Mouse (Mus musculus): ENCODE results near the gene Fstl1. TPM values are rescaled to one million over a fixed set of nuclear protein-coding genes. Genes with fewer than 3 reads are reported as not detected.

Gene Fstl1
- total RNA-seq, 2 experiments from 2014 or later = 710 to 767 TPM

DNA sequence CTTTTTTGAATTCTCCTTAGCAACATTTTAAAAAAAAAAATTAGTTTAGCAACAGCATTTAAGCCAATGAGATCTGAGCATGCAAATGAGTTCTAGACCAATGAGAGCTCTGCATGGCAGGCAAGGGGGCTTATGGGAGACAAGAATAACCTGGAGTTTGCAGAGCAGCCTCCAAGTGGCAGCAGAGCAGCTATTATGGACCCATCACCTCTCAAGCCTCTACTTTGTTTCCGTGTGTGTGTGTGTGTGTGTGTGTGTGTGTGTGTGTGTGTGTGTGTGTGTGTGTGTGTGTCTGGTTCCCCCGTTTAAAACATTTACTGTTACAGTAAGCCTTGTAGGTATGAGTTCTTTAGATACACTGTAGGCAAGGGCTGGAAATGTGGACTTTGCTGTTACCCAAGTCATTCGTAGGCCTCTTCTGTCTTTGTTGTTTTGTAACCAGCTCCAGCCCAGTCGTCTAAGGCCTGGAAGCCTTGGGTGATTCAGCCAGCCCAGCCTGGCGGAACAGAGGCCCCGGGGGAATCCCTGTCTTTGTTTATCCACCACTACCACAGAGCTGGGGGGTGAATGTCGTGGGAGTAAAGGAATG, 37.8 kb downstream of the Fstl1 start:
- peak in 1 of 2 experiments; percentile 64 for DNase-seq (ENCODE audit: low spot score in 2 of 2)

DNA sequence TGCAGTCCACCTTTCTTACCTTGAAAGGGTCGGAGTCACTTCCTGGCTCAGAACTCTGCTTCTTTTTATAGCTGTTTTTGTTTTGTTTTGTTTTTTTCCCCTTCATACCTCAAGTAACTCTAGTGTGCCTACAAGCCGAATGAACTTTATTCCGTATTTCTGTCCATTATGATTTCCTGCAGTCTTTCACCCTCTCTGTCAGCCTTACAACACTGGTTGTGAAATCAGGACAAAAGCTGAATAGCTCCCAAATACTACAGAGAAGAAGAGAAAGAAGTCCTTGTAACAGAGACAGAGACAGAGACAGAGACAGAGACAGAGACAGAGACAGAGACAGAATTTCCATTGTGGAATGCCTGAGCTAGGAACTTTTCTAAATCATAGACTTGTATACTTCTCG, 41.3 kb downstream of the Fstl1 start:
- DNase-seq (ENCODE audit: low spot score in 2 of 2) = no peak

DNA sequence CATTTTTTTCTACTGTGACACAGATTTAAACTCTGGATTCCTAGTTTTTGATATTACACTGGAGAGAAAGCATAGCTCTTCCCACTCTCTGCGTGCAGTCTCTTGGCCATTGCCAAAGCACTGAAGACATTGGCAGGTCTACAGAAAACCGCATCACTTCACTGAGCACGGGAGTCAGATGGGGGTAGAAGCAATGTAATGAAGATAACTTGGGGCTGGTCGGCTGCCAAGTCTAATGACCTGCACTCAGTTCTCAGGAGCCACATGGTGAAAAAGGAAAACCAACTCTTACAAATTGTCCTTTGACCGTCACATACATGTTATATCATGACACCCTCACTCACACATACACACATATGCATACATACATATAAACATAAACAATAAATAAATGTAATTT, 47.3 kb downstream of the Fstl1 start:
- no peak for DNase-seq (ENCODE audit: low spot score in 2 of 2)

DNA sequence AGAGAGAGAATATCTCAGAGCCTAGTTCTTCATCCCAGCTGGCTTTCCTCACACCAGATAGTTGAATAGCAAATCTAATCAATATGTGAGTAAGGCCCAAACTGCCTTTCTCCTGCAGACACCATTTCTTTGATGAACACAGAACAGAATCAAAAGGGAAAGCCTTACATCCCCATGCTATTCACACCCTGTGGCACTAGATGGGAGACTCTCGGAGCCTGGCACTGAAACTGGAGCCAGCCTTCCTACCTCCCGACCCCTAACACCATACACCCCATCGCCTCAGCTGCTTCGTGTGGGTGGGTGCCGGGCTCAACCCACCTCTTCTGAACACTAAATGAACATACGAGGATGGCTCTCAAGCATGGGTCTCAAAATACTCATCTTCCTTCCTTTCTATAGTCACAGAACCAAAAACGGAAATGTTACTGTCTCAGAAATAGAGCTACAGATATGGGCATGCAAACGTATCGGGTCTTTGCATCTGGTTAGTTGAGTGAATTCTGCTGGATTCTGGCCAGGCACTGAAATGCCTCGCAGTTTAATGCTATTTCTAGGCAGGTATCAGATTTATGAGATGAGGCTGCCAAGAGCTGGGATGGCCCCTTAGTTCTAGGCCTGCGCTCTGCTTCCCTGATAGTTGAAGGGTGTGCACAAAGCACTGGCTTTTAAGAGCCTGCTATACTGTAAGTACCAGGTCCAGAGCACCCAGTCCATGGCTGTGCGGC, 48.3 kb downstream of the Fstl1 start:
- no peak for DNase-seq (ENCODE audit: low spot score in 2 of 2)

DNA sequence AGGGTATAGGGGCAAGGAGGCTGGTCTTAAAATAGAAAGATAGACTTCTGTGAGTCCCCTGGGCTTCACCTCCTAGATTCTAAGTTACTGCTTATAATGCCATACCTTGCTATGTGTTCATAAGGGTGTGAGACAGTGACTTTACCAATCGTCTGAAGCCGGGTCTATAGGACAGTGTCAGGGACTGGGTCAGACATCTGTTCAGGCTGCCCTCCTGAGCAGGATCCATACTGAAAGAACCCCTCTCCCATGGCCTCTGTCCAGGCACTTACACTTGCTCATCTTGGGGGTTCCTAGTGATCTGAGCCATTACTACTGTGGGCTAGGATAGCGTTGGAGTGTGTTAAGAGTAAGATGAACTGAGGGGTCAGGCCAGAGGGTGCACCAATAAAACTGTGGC, 49.6 kb downstream of the Fstl1 start:
- no peak for DNase-seq (ENCODE audit: low spot score in 2 of 2)

DNA sequence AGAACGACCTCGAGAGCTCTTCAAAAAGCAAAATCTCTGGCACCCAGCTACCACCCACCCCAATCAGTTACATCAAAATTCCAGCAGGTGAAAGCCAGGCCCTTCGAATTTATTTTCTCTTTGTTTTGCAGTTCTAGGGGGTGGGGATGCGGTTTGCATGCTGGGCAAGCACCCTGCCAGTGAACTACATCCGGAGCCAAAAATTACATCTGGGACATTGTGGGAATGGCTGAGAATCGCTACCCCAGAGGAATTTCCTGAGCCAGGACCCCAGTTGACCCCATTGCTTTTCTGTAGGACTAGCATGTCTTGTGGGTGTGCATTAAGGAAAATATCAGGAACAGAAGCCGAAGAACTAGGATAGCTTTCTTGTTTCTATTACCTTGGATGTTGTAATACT, 54.4 kb downstream of the Fstl1 start:
- DNase-seq (ENCODE audit: low spot score in 2 of 2) = no peak

DNA sequence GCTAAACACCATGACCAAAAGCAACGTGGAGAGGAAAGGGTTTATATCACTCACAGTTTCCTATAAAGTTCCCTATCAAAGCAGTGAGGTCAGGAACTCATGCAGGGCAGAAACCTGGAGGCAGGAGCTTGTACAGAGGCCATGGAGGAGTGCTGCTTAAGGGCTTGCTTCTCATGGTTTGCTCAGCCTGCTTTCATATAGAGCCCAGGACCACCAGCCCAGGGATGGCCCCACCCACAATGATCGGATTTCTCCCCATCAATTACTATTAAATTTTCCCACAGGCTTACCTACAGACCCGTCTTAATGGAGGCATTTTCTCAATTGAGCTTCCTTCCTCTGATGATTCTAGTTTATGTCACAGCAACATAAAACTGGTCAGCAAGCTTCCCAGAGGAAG, 60.9 kb downstream of the Fstl1 start:
- DNase-seq (ENCODE audit: low spot score in 2 of 2) = no peak

DNA sequence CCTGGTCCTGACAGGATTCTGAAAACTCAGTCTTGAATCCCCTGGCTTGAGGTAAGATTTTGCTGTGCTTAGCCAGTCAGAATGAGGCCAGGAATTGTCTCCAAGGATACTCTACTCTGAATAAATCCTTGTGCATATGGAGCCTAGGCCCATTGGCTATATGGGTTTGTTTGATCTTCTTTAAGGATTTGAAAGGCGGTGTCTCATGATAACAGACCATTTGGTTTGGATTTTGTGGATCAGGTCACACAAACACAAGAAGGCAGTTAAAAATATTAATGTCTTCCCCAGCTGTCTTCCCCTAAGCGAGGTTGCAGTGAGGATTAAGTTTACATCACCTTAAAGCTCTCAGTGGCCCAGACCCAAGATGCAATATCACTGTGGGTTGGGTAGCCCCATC, 65.8 kb downstream of the Fstl1 start:
- no peak for DNase-seq (ENCODE audit: low spot score in 2 of 2)

DNA sequence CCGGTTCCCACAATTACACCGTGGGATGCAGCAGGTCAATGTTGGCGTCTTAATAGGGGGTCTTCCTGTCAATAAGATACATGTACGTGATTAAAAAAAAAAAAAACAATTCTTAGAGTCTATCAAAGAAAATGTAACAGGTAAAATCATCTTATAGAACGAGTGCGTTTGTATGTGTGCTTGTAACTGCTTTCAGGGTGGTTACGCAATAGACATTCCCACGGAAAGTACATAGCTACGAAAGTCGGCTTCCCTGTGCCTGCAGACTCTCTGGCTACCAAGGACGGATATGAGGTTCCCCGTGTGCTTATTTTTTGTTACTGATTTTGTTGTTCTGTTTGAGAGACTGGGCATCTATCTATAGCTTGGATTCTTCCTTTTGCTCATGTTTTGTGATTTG, 67.1 kb downstream of the Fstl1 start:
- DNase-seq (ENCODE audit: low spot score in 2 of 2) = no peak

DNA sequence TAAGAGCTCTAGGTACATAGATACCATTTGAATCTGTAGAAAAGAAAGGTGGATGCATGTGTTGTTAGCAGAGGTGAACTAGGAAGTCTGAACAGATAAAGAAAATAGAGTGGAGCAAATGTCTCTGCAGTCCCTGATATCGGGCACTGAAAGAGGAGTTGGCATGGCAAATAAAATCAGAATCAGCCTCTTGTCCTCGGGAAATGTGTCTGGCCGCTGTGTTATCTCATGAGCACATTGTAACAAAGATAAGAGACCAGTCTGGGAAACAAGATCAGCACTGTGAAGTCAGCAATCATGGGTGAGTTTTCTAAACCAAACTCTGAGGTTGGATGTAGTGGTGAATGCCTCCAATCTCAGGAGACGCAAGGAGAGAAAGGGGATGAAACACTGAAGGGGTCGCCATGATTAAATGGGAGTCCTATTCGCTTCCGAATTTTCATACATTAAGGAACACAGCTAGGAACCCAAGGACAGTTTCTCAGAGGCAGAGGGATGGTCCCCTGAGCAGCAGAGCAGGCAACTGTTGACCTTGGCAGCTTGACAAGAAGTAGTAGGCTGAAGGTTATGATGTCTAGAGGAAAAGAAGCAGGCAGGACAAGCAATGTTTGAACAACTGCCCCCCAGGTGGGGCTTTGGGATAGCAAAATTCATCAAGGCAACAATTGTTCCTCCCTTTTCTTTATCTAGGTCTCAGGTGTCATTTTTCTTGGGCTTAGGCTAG, 68.7 kb downstream of the Fstl1 start:
- DNase-seq (ENCODE audit: low spot score in 2 of 2) = no peak

DNA sequence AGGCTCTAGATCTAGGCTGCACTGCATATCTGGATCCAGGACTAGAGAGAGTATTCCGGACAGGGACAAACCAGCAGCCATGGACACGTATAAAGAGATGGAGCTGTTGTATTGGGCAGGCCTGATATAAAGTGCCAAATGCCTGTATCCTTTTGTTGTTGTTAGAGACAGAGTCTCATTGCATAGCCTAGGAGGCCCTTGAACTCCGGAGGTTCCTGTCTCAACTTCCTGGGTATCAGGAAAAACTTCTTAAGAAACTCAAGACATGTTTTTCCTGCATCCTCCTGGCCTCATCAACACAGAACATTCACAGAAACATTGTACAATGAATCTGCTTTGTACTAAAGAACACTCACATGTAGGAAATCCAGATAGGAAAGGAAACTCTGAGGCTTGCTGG, 70.4 kb downstream of the Fstl1 start:
- no peak for DNase-seq (ENCODE audit: low spot score in 2 of 2)

DNA sequence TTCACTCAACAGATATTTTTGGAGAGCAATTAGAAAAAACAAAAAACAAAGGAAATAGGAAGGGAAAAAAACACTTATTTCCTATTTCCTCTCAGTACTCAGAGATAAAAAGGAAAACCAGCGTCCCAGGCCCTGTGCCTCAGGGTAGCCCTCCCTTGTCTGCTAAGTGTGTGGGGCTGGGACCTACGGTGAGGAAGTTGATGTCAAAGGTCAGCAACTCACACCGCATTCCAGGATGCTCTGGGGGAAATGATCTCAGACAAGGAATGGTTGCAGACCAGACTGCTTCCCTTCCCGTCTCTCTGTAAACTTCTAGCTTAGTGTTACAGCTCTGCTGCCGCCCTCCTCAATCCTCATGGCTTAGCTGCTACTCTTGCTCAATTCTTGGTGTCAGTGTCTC, 74.7 kb downstream of the Fstl1 start:
- DNase-seq (ENCODE audit: low spot score in 2 of 2) = no peak

DNA sequence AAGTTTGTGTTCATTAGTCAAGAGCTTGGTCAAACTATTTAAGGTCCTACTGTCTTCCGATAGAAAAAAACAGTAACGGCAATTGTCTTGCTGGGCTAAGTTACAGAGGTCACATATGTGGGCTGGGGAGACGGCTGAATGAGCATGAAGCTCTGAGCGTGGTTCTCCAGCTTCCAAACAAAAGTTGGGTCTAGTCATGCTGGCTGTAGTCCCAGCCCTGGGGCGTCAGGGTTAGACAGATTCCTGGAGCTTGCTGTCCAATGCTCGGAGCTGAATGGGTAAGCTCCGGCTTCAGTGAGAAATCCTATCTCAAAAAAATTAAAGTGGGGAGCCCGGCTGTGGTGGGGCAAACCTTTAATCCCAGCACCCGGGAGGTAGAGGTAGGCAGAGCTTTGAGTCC, 76.6 kb downstream of the Fstl1 start:
- no peak for DNase-seq (ENCODE audit: low spot score in 2 of 2)

DNA sequence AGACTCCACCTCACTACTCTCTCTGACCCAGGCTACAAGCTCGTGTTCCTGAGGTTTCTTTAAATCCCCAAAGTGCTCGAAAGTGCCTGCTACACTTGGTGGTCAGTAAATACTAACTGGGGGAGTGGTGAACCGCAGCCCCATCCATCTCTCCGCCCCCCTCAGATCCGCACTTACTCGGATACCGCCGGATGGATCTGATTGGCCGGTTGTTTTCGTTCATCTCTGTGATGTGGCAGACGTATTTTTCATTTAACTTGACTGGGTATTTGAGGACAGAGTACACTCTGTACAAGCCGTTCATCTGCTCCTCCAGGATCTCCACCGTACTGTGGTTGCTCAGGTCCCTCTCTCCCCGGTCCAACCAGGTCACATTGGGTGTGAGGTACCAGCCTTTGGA, 77.4 kb downstream of the Fstl1 start:
- DNase-seq (ENCODE audit: low spot score in 2 of 2) = no peak

DNA sequence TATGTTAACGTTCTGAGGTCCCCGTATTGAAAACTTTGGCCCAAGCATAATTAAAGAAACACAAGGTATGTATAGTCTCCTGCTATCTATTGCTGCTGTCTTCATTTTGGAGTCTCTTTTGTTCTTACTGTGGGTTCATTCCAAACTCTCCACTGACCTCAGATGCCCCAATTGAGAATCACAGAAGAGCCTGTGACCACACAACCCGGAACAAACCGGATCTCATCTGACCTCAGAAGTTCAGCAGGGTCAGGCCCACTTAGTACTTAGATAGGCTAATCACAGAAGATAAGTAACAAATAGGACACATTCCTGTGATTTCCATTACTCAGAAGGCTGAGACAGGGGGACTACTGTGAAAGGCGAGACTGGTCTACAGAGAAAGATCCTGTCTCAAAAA, 77.9 kb downstream of the Fstl1 start:
- DNase-seq (ENCODE audit: low spot score in 2 of 2) = no peak

DNA sequence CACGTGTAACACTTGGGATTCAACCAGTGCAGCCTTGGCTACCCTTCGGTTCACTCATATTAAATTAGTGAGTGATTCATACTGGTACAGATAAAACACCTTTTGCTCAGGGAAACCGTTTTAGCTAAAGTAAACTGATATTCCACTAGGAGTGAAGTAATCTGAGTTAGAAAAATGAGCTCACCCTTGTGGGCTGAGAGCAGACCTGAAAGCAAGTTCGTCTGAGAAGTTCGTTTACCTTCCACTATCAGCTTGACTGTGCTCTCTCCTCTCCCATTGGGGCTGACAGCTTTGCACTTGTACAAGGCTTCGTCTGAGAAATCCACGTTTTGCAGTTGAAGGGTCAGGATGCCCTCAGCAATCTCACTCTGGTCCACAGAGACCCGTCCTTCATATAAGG, 78.9 kb downstream of the Fstl1 start:
- DNase-seq (ENCODE audit: low spot score in 2 of 2) = no peak

DNA sequence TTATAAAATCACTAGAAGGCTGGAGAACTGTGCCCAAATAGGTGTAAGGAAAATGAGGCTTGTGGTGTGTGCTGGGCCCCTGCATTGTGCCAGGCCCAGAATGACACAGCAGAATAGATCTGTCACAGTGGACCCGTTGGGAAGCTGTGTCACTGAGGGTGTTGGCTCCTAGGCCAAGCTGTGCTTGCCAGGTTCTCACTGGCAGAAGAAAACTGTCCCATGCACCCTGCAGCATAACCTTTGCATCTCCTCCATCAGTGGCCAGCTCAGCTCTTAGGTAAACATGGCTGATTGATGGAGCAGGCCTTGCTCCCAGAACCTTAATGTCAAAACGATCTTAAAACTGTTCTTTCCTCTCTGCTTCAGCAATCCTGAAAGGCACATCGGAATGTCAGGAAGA, 79.7 kb downstream of the Fstl1 start:
- DNase-seq (ENCODE audit: low spot score in 2 of 2) = no peak

DNA sequence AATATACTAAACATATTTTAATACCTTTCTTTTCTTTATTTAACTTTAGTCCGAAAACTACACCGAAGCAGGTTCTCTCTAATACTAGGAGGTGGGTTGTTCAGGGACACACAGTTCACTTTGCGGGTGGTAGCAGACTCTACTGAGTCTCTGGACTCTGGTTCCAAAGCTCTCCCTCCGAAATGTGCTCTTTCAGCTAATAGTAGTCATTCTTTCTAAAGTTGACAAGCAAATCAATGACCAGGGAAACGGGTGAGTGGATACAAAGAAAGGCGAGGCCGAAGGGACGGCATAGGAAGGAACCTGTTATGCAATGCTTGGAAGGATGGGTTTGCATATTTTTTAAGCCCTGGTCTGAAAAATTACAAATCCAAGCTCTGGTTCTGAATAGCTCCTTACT, 80.8 kb downstream of the Fstl1 start:
- DNase-seq (ENCODE audit: low spot score in 2 of 2) = no peak

DNA sequence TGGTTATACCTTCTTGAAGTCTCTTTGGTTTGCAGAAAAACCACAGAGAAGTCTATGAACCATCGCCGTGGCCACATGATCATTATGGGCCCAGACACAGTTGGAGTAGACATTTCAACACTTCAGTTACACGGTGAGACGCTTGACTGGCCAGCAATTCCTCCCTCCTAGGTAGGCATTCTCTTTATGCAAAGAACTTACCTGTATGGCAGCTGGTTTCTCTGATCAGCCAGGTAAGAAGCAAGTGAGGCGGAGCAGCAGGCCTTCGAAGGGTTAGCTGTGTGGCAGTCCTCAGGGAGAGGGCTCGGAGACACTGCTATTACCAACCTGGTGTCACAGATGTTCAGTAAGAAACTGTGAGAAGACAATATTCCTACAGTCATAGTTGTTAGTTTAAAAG, 83.5 kb downstream of the Fstl1 start:
- DNase-seq (ENCODE audit: low spot score in 2 of 2) = no peak

DNA sequence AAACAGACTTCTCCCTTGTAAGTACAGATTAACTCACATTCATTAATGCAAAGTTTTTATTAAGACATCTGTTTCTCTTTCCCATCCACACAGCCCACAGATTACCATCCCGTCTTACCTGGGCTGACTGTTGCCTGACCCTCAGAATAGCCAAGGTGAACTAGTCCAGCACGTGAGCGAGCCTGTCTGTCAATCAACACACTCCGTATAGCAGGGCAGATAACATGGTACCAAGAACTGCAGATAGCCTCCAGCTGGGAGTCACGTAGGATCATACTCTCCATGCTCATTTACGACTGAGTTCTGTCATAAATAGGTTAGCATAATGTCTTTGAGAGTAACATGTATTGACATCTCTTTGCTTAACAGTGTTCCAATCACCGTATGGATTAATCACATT, 84.4 kb downstream of the Fstl1 start, which contains the start of gene Gm36028:
TSS of gene Gm36028 (minus strand) at position 118 of the 400 bp plus-strand sequence.
- no peak for DNase-seq (ENCODE audit: low spot score in 2 of 2)

DNA sequence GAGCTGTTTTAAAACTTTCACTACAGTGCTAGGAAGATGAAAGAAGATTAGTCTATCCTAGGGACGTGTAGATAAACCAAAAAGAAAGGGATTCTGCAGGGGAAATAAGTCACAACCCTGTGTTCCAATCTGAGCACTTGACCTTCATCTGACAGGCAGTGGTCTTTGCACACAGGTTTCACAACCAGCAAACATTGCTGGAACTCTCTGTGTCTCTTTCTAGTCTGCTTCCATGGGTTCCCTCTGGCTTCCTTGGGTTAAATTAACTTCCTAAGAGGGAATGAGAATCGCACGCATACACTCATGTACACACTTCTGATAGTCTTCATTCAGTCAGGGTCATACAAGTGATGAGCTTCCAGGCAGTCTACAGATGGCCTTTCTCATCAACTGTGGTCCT, 87.2 kb downstream of the Fstl1 start:
- DNase-seq (ENCODE audit: low spot score in 2 of 2) = no peak

DNA sequence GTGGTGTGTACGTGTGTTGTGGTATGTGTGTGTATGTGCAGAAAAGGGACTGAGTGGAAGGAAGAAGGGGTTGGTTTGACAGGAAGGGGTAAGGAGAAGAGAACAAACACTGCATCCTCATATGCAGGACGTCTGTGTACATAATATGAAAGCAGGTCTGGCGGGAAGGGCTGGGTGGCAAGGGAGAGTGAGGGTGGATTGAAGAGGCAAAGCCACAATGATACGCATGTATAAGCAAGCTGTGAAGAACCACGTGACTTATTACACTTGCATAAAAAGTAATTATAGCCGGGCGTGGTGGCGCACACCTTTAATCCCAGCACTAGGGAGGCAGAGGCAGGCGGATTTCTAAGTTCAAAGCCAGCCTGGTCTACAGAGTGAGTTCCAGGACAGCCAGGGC, 89.2 kb downstream of the Fstl1 start:
- no peak for DNase-seq (ENCODE audit: low spot score in 2 of 2)
